Mouse (Mus musculus) cerebellum, adult 2 months (tissue): ENCODE measurements around the gene Gm6040.

Source experiments
- CTCF ChIP-seq: fragments of 200-500 bp; IDR thresholded peaks from 2 replicates; pipeline ENCODE4 v1.5.1; 2011; ENCODE audit warnings: low read depth, mild to moderate bottlenecking, control low read depth, low read length, moderate library complexity, borderline replicate concordance; ENCODE audit not compliant: insufficient read depth
- POLR2A ChIP-seq: fragments of 200-500 bp; IDR thresholded peaks from 2 replicates; pipeline ENCODE4 v1.6.1; 2011; ENCODE audit warnings: low read length, control low read depth, borderline replicate concordance; ENCODE audit not compliant: insufficient read depth

GRCm38 (mm10) chr8:20912288-20912687 is 9.6 kb downstream of the Gm6040 start:
- no peak for TF ChIP-seq CTCF
- TF ChIP-seq POLR2A: no peak
